Mouse (Mus musculus) urinary bladder, postnatal 36 days (tissue): ENCODE measurements around the gene Sirt6.

Experiments used
- DNase-seq, 2 experiments: peaks; one replicate each; pipeline ENCODE4 v3.0.0; 2022; ENCODE audit warnings: low spot score in 2 of 2, mixed read lengths in 1 of 2

Gene Sirt6

DNA sequence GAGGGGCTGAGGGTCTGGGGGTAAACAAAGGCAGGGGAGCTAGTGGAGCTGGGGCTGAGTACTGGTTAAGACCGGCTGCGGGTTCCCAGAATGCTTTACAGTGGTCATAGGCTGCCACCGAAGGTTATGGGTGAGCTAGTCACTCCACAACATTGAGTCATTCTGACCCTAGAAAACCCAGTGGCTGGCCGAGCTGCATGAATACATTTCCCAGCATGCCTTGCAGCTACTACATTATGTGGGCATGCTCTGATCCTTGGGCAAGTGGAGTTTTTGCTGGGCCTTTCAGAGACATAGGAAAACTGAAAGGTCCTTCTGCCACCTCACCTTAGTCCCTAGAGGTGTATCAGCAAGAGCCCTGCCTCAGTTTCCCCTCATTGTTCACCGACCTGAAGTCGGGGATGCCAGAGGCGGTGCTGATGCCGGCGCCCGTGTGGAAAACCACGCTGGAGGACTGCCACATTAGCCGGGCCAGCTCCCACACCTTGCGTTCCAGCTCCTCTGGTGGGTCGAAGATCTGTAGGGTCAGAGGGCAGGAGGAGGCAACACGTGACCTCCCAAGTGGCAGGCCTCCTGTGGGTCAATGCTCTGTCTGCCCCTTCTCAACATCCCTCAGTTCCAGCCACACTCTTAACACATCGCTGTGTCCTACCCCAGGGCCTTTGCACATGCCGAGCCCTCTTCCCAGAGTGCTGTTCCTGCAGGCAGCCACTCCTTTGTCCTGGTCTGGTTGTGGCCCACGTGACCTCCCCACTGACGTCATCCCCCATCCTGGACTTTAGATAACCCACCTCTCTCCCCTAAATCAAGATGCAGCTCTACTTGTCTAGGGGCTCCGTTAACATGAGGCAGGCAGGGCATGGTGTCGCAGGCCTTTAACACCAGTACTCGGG lies 1.2 kb downstream of the Sirt6 start:
- DNase-seq: no peak

DNA sequence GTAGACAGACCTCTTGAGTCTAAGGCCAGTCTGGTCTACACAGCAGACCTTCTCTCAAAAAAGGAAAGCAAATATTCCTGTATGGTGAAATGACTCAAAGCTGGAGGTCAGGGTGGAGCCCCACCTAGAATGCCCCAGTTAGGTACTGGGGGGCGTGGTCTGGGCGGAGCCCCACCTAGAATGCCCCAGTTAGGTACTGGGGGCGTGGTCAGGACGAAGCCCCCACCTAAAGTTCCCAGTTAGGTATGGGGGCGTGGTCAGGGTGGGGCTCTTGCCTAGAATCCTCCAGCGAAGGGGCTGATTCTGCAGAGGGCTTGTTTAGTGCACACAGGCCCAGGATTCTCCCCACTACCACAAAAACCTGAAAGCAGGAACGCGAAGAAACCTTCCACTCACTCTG lies 4.2 kb downstream of the Sirt6 start:
- DNase-seq: no peak

DNA sequence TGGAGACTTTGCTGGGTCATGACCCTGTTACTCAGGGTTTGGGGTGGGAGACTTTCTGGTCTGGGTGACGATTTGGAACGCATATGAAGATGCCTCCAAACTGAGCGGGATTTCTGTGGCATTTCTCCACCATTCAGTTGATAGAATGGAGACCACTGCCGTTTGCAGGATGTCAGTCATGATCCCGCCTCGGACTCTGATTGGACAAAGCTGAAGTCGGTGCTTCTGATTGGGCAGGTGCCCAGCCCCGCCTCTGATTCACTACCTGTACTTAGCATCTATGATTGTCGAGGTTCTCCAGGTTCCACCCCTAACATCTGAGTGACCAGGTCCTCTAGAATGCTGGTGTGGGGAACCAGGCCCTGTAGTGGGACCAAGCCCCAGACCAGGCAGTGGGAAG lies 6.8 kb downstream of the Sirt6 start:
- DNase-seq: no peak

DNA sequence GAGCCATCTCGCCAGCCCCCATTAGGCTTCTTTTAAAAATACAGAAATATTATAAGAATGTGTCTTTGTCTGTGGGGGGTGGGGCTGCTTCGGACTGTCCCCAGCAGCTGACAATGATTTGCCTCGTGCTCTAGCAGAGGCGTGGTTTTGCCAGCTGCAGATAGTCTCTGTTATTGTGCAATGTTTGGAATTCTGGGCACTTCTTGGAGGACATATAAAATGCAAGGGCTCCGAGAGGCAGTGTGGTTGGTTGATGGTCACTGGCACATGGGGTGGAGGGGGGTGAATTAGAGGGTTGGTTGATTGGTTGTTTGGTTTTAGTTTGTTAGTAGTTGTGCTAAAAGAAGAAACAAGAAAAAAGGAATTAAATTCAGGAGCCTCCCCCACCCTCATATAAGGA lies 7.6 kb downstream of the Sirt6 start:
- DNase-seq: no peak

DNA sequence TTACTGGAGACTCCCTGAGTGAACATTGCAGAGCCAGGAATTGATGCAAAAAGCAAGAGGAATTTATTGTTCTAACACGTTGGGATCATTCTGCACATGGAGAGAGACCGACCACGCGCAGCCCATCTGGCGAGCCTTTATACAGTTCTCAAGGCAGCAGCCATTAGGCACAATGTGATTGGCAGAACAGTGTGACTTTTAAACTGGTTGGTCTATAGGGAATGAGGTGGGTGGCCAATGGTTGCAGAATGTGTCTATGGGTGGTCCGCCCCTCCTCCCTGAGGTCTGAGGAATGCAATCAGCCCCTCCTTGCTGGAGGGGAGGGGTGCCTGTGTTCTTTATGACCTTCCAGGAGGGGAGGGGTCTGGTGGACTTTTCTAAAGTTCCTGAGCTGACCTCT lies 12.1 kb downstream of the Sirt6 start:
- no peak for DNase-seq

DNA sequence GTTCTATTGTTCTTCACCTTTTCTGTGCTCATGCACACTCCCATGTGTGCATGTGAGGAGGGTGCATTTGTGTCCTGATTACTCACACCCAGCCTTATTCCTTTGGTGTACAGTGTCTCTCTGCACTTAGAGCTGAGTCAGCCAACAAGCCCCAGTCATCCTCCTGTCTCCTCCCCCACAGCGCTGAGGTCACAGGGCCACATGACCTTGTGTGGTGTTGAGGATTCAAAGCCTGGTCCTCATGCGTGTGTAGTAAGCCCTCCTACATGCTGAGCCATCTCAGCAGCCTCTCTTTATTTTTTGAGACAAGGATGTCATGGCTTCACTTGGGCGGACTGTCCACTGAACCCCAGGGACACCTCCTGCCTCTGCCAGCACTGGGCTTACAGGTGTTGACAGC lies 14.8 kb downstream of the Sirt6 start:
- DNase-seq: no peak

DNA sequence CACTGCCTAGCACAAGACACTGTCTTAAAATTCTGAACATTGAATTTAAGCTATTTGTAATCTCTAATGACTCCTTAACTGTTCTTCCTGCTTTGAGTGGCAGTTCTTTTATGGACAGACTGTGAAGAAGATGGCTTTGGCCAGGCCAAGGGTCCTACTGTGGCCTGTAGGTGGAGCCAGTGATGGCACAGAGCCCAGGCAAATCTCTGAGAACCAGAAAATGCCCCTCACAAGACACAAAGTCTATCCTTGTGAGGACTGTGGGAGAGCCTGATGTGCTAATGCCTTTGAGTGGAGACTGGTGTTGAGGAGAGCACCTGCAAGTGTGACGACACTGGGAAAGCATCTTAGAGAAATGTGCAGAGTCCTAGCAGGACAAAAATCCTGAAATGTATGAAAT lies 19.3 kb downstream of the Sirt6 start:
- DNase-seq: no peak

DNA sequence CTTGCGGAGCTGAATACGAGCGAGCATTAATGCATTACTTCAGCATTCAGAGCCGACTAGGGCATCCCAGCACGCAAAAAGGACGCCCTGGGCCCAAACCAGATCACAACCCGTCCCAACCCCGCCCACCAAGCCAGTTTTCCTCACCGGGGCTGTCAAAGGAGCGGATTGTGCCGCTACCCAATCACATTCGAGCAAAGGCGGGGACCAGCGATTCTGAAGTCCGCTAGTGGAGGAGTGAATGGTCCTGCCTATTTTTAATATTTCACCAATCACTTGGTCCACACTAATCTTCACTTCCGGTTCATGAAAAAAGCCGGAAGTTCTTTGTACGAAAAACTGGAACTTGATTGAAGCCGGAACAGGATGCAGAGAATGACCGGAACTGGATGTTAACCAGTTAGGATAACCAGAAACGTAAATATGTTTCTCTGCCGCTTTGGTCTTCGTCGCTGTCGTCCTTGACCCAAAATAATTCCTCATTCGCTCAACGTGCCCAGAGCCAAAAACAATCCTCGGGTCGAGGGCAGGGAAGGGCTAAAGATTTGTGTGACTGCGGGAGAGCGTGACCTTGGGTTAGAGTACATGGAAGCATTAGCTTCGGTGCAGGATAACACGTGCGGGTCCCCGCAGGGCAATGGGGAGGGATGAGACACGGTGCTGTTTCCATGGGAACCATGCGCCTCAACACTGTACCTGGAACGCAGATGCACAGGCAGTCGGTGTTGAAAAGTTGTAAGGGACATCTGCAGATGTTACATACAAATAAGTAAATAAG lies 21.4 kb downstream of the Sirt6 start, which contains the start of gene BC025920:
TSS of gene BC025920 (plus strand) at position 297 of the 778 bp plus-strand sequence.
- peak; percentile 89 to 95 for DNase-seq

DNA sequence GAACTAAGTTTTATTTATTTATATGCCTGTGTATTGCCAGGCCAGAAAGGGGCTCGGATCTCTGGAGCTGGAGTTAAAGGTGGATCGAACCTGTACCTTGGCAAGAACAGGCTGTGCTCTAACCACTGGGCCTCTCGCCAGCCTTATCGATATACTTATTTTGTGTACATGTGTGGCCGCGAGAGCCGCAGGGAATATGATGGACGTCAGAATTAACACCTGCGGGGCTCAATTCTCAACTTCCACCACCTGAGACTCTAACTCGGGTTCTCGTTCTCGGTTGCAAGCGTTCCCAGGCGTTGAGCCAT lies 22.0 kb downstream of the Sirt6 start:
- no peak for DNase-seq

DNA sequence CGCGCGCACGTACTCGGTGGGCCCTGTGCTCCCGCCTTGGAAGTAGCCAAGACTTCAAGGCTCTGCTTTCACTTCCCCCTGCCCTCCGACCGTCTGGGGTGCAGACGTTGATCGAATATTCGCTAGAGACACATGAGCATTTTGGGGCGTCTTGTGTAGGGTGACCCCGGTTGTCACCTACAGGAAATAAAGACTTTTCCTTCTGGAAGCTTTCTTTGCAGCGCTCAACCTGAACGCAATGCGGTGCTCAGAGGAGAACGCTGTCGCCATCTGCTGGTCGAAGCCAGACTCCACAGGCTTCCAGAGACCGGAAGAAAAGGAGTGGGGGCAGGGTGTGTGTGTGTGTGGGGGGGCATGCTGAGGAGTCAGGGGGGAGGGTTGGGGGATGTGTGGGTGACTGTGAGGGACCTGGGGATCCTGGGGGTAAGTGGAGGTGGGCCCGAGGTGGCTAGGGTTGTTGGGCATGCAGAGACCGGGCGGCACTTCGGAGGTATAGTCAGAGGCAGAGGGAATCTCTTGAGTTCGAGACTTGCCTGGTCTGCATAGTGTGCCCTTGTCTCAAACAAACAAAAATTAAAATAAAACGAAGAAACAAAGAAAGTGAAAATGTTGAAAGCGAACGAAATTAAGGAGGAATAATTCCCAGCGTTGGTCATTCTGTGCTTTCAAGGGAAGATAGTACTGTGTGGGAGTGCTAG lies 22.5 kb downstream of the Sirt6 start:
- DNase-seq: peak; percentile 82 to 87

DNA sequence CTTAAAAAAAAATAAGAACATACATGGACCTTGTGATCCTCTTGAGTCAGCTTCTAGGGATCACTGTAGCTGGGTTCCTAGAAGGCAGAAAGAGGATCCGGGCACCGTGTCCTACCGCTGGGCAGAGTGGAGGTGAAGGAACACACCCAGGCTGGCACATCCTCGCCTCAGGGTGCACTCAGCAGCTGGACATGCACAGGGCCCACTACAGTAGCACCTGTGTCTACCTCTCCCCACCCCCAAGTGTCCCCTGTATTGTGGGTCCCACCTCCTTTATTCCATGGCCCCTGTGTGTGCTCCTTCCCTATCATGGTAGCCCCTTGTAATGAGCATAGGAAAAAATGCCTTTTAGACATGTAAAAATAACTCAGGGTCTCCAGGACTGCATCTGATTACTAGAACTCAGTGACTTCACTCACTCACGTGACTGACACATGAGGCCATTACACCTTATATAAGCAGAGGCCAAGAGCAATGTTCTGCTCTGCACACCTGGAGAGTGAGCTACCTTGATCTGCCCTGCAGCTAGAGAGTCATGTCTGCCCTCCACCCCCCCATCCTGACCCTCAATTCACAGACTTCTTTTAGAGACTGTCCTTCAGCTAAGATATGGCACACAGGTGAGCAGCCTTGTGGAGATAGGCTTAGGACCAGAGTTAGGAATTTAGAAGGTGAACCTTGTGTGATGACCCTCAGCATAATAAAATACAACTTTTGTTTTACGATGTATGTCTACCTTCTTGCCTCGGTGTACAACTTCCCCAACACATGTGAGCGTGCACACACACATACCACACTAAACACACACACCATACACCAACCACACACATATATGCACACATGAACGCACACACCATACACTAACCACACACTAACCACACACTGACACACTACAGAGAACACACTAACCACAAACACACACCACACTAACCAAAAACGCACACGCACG lies 23.3 kb downstream of the Sirt6 start:
- no peak for DNase-seq

DNA sequence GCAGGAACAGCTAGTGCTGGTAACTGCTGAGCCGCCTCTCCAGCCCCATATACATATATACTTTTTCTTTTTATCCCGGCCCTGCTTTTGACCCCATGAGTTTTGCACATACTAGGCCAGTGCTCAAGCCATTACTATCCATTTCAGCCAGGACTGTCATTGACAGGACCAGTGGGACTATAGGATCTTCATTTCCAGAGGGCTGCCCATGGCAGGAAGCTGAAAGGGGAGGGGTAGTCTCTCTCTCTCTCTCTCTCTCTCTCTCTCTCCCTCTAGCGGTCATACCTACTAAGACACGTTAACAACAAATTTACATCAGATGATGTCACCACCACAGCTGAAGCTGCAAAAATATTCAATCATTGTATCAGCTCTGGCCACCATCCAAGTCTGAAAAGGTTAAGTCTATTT lies 24.9 kb downstream of the Sirt6 start:
- no peak for DNase-seq

DNA sequence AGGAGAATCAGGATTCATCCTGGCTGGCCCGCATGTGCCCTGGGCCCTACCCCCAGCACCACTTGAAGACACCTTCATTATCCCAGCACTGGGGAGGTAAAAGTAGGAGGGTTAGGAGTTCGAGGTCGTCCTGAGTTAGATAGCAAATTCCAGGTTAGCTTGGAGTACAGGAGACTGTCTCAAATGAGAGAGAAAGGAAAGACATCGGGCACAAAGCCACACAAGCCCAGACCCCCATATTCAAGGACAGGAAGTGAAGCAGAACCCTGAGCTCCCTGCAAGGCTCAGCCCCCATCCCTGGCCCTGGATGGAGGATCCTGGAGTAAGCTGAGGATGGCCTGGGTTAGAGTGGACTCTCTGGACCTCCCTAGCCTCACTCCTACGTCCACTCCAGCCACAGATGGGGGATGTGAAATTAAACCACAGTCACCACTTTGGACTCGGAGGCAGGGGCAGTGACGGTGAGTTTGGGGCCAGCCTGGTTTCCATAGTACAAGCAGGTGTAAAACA lies 26.1 kb downstream of the Sirt6 start:
- DNase-seq: no peak

DNA sequence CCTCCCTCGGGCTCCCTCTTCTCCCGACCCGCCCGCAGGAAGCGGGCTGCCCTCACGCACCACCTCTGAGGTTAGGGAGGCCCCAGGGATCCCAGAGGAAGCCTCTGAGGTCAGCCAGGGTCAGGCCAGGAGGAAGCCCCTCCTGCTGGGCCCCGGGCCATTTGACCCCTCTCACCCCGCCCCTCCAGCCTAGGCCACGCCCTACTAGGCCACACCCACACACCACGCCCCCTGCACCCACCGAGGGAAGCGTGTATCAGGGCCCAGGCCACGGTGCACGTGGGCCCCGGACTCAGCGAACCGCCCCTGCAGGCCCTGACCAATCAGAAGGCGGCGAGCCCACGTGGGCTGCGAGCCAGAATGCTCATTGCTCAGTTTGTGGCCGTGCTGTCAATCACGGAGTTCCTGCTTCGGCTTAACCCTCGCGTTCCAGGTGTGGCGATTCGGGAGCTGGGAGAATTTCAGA lies 26.8 kb downstream of the Sirt6 start, which contains the start of gene Tle6:
TSS of gene Tle6 (minus strand) at position 336 of the 466 bp plus-strand sequence.
- peak; percentile 90 to 93 for DNase-seq

DNA sequence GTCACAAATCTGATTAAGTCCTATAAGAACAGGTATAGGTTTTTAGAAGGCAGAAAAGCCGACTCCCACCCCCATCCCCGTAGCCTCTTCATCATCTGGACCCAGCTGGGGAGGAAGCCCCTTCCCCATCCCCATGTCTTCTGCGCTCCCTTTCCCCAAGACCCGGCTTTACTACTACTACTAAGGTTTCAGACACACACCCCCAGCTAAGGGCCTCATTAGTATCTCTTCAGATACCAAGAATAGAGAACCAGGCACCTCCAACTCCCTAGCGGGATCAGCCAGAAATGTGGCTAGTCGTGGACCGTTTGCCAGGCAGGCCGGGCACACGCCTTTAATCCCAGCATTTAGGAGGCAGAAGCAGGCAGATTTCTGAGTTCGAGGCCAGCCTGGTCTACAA lies 27.5 kb downstream of the Sirt6 start:
- DNase-seq: no peak

DNA sequence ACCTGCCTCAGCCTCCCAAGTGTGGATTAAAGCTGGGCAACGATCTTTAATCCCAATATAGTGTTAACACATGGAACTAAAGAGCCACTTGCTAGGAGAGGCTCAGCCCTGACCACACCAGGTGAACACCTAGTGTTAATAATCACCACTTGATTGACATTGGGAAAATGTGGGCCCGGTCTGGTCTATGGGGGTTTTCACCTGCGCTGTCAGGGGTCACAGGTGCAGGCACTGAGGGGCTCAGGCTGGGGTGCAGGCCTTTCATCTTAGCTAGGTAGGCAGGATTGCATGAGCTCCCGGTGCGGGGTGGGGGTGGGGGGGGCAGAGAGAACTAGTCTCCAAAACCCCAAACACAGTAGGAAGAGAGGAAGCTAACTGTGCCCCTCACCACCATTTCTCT lies 28.0 kb downstream of the Sirt6 start:
- no peak for DNase-seq

DNA sequence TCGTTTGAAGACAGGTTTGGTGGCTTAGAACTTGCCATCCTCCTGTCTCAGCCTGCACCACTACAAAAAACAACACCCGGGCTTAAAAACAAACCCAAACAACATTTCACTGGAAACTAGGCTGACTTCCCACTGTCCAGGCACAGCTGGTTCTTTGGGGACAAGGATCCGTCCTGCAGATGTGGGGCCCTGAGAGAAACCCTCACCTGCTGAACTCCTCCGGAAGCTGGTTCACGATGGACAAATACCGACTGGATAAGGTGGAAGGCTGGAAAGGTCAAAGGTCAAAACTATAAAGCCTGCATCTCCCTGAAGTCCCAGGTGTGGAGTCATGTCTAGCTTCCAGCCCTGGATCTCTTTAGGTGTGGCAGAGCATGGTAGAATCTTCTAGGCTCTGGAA lies 28.7 kb downstream of the Sirt6 start:
- DNase-seq: no peak

DNA sequence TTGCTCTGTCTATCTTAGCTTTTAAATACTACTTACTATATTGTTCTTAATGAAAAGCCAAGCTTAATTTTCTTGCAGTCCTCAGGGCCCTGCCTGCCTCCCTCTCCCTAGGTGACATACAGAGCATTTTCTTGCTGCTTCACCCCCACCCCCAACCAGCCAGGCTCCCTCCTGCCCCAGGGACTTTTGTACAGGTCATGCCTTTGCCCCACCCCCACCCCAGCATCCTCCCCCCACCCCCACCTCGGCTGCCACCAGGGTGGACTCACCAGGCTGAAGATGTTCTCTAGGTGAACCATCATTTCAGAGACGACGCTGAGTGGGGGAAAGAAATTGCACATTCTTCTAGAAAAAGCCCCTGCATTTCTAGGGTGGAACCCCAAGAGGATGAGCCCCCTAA lies 29.3 kb downstream of the Sirt6 start:
- no peak for DNase-seq

DNA sequence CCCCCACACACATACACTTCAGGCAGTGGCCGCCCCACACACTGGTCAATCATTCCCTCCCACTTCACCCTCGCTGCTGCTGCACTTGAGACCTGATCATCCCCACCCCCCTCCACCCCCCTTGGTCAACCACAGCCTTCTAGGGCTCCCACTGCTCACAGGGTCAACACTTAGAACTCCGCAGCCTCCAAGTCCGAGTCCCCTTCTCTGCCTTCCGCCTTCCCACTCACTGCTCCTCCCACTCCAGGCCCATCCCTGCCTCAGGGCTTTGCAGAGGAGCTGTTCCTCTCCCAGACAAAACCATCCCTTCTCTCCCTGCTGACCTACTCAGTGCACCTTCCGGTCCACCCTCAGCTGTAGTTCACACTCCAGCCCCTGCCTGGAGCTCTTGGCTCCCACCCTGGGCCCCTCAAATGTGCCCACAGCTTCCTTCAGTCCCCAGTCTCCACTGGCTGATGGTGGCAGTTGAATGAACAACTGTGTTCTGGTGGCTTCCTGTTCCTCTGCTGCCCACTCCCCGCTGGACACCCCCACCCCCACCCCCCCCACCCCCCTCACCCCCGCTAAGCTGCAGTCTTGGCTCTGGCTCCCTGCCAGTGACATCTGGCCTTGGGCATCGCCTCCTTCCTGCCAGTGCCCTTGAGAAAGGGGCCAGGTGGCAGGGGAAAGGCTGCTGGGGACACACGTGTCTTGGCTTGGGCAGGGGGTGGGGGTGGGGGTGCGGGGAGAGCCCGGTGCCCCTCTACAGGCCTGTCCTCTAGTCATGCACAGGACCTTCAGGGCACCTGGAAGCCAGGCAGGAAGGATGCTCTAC lies 30.3 kb downstream of the Sirt6 start:
- peak; percentile 38 to 53 for DNase-seq

DNA sequence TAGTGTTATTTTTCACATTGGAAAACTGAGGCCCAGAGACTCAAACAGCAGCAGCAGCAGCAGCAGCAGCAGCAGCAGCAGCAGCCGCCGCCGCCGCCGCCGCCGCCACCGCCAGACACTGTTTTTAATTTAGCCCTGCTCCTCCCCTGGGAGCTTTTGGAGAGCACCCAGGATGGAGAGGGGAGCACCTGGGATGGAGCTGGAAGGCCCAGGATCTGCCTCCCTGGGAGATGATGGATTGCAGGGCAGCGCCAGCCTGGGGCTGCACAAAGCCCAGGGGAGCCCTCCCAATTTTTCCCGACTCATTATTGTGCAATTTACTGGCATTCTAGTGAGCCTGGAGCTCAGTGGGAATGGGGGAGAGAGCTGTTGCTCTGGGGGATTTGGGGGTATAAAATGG lies 31.0 kb downstream of the Sirt6 start:
- DNase-seq: peak in 1 of 2 experiments; percentile 64
